ENCODE assay signal across 24 mouse cellular contexts in the genomic region with DNA sequence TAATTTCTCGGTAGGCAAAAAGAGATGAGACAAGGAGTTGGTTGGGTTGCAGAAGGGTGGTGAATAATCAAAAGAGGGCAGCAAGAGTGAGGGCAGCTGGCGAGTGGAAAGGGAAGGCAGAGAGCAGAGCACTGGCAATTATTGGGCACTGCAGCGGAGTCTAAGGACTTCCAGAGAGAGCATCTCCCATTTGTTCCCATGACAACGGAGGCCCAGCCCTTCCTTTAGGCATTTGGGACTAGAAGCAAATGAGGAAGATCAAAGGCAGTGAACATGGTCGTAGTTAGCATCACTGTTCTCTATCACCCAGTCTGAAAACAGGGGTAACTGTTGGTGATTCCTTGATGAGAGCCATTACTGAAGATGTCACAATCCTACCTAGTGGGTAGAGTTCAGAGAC.
A peak's percentile ranks its signal among the peaks of the same experiment; 100 is the strongest.
DNase-seq lines count a peak whose midpoint lies in the region; ATAC-seq and TF ChIP-seq lines count a peak whose summit lies in the region.
"Had no signal": no experiment of that assay in that cellular context is flagged by ENCODE, and none has a peak within 500 bp of the region (broad histone marks: within the 10 kb centered on the region; RNA-seq: fewer than 3 reads in every experiment).

No protein-coding gene starts in this region.

- no peak for ATAC-seq in heart, embryonic 13.5 days (ENCODE audit: extremely low read depth, insufficient number of reproducible peaks, low FRiP score, low TSS enrichment)
- ATAC-seq in midbrain, postnatal 0 days (ENCODE audit: low FRiP score), result no peak
- ATAC-seq: forebrain, embryonic 13.5 days; inflammation-experienced regulatory T-cells, adult 6 months had no signal

- no peak for TF ChIP-seq CTCF in midbrain, postnatal 0 days (IDR thresholded peaks at IDR 0.05)

- no peak for DNase-seq in heart, postnatal 10 days
- DNase-seq in midbrain, postnatal 0 days (ENCODE audit: low spot score), result peak; percentile 35
- DNase-seq in midbrain, embryonic 10.5 days (ENCODE audit: low spot score), result no peak
- DNase-seq in MN1 (ENCODE audit: low spot score), result peak; percentile 82
- DNase-seq in spleen, postnatal 10 days (ENCODE audit: low spot score in 2 of 2), result no peak
- DNase-seq in cerebellum, adult 11 months, result no peak
- DNase-seq: adrenal gland, postnatal 36 days; B cell, adult 2 months; cerebellum, adult 18-20 months; cerebellum, postnatal 25 days; embryo, embryonic 11 days; gastrocnemius, postnatal 10 days; kidney, adult 18-20 months; layer of hippocampus, adult 9-11 months; lung, embryonic 14.5 days; right cerebral cortex, postnatal 25 days; spleen, adult 18-20 months had no signal

- H3K27me3 ChIP-seq in heart, embryonic 13.5 days (replicated peaks), result peaks cover 89% of the 10 kb centered on the region
- peaks cover 5% of the 10 kb centered on the region; the same call in 1 of the 2 replicates for H3K27me3 ChIP-seq in midbrain, postnatal 0 days (ENCODE audit: insufficient read depth, low read length)
- peaks cover 93% of the 10 kb centered on the region for H3K27me3 ChIP-seq in midbrain, embryonic 10.5 days (ENCODE audit: low read depth, poor library complexity, severe bottlenecking)
- H3K27me3 ChIP-seq: CH12.LX had no signal

- WGBS in heart, embryonic 13.5 days, result 37% methylated on average over 5 of the region's 5 CpGs
- 53% methylated on average over 5 of the region's 5 CpGs for WGBS in midbrain, postnatal 0 days
- 68% methylated on average over 5 of the region's 5 CpGs for WGBS in midbrain, embryonic 10.5 days

- H3K9me3 ChIP-seq in heart, embryonic 13.5 days, result no peaks in the 10 kb centered on the region
- H3K9me3 ChIP-seq in midbrain, postnatal 0 days (ENCODE audit: low read length), result no peaks in the 10 kb centered on the region
- H3K9me3 ChIP-seq in midbrain, embryonic 10.5 days (replicated peaks), result no peaks in the 10 kb centered on the region
- H3K9me3 ChIP-seq: forebrain, embryonic 13.5 days; hindbrain, embryonic 10.5 days had no signal

- peaks cover 25% of the 10 kb centered on the region for H3K4me1 ChIP-seq in heart, embryonic 13.5 days
- H3K4me1 ChIP-seq in midbrain, postnatal 0 days (ENCODE audit: insufficient read depth, low read length), result no peaks in the 10 kb centered on the region
- peaks cover 21% of the 10 kb centered on the region for H3K4me1 ChIP-seq in midbrain, embryonic 10.5 days

- H3K4me3 ChIP-seq in heart, embryonic 13.5 days, result no peak overlapping the region
- no peak overlapping the region for H3K4me3 ChIP-seq in midbrain, postnatal 0 days (ENCODE audit: low read depth, low read length)
- no peak overlapping the region for H3K4me3 ChIP-seq in midbrain, embryonic 10.5 days
- H3K4me3 ChIP-seq: forebrain, embryonic 13.5 days; hindbrain, embryonic 10.5 days had no signal

- intact Hi-C loops in heart, postnatal 10 days (cut with DNase I), result no loop called here

- H3K36me3 ChIP-seq in heart, embryonic 13.5 days, result no peaks in the 10 kb centered on the region
- no peaks in the 10 kb centered on the region for H3K36me3 ChIP-seq in midbrain, postnatal 0 days (ENCODE audit: insufficient read depth, low read length)
- H3K36me3 ChIP-seq in midbrain, embryonic 10.5 days, result no peaks in the 10 kb centered on the region
- H3K36me3 ChIP-seq: hindbrain, embryonic 10.5 days had no signal

- H3K9ac ChIP-seq in heart, embryonic 13.5 days, result no peak overlapping the region
- no peak overlapping the region for H3K9ac ChIP-seq in midbrain, postnatal 0 days (replicated peaks; ENCODE audit: low read length, poor library complexity, severe bottlenecking)
- H3K9ac ChIP-seq: forebrain, embryonic 13.5 days; liver, embryonic 14.5 days; lung, embryonic 14.5 days had no signal

- 0 out of 2 replicates have a peak overlapping the region, but pooled peaks have one; percentile 32 for H3K27ac ChIP-seq in heart, embryonic 13.5 days (replicated peaks)
- H3K27ac ChIP-seq in midbrain, postnatal 0 days (ENCODE audit: low read depth, low read length), result no peak overlapping the region
- no peak overlapping the region for H3K27ac ChIP-seq in midbrain, embryonic 10.5 days (replicated peaks)
- H3K27ac ChIP-seq: forebrain, embryonic 13.5 days; hindbrain, embryonic 10.5 days; kidney, postnatal 0 days; liver, embryonic 14.5 days had no signal

- H3K4me2 ChIP-seq in heart, embryonic 13.5 days, result peak overlapping the region; percentile 32
- H3K4me2 ChIP-seq in midbrain, postnatal 0 days (ENCODE audit: low read depth, low read length, poor library complexity, severe bottlenecking), result no peak overlapping the region
- H3K4me2 ChIP-seq: forebrain, embryonic 13.5 days; lung, embryonic 14.5 days had no signal

Comparison
In these comparisons a context has a peak if more than half of its experiments do, and no peak if none do; other contexts are left out.
1. DNase-seq: peak in midbrain, postnatal 0 days (single experiment) and MN1 (single experiment); none in heart, postnatal 10 days (0 of 2), midbrain, embryonic 10.5 days (single experiment), spleen, postnatal 10 days (0 of 2) and cerebellum, adult 11 months (single experiment).